Mouse (Mus musculus): Measurements from ENCODE around the gene Ppp6r2.

Gene Ppp6r2

DNA sequence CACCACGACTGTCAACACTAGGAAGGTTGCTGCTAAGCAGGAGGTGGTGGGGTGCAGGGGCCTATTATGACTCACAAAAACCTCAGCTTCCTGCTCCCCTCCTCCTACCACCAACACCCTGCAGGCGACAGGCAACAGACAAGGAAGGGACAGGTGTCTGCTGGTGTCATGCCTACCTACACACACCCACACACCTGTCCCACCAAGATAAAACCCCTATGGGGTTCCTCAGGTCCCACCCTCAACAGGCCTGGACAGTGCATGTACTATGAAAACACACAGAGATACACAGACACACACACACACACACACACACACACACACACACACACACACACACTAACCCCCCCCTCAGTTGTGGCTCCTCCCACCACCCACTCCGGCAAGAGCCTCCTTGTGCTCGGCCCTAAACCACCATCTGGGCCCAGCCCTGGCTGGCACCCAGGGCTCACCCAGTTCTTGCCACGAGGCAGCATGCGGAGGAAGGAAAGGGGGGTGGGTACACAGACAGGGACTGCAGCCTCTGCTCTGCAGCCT, 98.7 kb downstream of the Ppp6r2 start:
- peak; percentile 37 for DNase-seq (ENCODE audit: low read depth)

DNA sequence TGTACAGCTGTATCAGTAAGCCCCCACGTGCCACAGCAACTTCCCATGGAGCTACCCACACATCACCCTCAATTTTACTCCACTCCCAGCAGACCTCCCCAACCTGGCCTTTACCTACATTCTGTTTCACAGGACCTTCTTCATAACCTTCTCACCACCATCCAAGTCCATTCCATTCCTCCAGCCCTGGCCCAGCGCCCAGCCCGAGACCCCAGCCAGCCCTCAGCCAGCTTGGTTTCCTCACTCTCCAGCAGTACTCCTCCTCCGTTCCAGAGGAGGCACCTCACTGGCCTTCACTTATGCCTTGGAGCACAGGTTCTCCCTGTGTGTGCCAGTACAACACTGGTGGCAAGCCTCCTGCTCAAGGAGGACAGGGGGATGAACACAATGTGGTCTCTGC, 102.0 kb downstream of the Ppp6r2 start:
- no peak for DNase-seq (ENCODE audit: low read depth)

DNA sequence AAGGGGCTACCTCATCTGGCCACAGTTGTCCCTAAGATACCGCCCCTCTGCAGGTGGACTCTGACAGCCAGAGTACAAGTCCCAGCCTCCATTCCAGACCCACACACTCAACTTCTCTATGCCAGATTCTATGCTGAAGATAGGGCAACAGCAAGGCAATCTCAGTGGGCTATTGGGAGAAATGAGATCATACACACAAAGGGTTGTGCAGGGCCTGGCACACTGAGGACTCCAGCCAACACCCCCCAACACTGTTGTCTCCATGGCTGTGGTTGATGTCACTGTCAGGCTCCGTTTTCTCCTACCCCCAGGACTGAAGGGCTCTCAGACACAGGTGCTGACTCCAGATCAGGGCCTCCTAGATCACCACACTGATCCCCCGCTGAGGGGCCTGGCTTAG, 102.8 kb downstream of the Ppp6r2 start:
- no peak for DNase-seq (ENCODE audit: low read depth)

DNA sequence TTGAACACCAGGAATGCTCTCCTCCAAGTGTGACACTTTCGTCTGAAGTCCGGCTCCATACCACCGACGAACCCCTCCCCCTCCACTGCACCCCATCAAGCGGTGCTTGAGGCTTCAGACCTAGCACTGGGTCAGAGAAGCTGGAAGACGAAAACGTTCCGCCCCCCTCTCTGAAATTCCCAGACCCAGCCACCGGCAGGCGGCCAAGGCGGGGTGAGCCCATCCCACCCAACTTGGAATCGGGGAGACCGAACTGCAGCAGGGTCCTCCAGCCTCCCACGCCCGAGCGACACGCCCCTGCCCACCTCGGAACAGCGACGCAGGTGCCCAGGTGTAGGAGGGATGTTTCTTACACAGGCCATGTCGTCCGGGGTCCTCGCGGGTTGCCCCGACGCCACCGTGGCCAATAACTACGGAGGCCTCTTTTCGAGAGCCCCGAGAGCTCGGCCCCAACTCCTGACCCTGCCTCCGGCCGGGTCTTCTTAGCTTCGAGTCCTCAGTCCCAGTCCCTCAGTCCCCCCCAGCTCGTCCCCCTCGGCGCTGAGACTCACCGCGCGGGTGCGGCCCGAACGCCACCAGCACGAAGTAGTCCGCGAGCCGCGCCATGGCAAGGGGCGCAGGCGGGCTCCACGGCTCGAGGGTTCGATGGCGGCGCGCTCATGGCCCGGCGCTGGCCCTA, 103.3 kb downstream of the Ppp6r2 start:
- no peak for DNase-seq (ENCODE audit: low read depth)

DNA sequence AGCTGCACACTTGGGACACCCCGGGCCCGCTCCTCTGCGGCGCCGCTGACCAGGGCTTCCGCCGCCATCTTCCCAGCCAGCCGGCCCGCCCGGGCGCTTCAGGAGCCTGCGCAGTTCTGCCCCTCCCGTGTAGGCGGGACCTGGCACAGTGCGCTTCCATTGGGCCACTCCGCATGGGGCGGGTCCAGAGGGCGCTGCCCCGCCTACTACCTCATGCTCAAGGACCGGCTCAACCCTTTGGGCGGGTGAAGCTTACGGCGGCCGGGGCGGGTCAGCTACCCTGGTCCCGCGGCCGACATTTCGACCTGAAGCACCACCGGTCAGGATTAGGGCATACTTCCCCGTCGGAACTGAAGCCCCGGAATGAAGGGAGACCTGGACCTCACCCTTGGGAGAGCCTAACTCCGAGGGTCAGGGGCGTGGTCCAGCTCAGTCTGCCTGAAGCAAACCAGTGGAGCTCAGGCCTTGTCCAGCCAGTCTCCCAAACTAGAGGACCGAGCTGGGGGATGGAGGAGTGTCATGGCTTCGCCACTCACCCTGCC, 103.9 kb downstream of the Ppp6r2 start, which contains the start of gene Sbf1:
TSS of gene Sbf1 (minus strand) at position 122 of the 542 bp plus-strand sequence.
- peak; percentile 92 for DNase-seq (ENCODE audit: low read depth)

DNA sequence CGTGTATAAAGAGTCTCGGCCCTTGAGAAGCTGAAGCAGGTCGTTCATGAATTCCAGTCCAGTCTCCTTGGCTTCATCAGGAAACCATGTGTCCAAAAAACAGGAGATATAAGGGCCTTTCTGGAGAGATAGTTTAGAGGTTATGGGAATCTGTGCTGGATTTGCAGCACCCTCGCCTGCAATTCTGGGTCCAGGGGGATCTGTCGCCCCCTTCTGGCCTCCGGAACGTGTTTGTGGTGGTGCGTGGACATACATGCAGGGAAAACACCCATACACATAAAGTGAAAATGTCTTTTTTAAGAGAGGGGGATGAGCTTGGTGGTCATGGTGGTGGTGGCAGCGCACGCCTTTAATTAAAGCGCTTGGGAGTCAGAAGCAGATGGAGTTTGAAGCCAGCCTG, 104.8 kb downstream of the Ppp6r2 start:
- DNase-seq (ENCODE audit: low read depth), result no peak

DNA sequence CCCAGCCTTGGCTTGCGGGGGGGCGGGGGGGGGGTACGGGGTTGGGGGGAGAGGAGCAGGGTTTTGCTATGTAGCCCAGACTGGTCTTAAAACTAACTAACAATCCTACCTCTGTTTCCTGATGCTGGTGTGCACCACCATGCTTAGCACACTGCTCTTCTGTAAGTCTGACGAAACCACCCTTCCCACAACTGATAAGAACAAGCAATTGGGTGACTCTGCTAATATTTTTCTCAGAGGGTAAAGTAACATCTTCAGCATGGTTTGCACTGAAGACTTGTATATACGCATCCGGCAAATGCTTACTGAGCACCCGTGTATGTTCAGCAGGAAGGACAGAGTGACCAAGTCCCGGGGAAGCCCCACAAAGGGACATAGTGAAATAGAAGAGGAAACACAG, 109.9 kb downstream of the Ppp6r2 start:
- no peak for DNase-seq (ENCODE audit: low read depth)

DNA sequence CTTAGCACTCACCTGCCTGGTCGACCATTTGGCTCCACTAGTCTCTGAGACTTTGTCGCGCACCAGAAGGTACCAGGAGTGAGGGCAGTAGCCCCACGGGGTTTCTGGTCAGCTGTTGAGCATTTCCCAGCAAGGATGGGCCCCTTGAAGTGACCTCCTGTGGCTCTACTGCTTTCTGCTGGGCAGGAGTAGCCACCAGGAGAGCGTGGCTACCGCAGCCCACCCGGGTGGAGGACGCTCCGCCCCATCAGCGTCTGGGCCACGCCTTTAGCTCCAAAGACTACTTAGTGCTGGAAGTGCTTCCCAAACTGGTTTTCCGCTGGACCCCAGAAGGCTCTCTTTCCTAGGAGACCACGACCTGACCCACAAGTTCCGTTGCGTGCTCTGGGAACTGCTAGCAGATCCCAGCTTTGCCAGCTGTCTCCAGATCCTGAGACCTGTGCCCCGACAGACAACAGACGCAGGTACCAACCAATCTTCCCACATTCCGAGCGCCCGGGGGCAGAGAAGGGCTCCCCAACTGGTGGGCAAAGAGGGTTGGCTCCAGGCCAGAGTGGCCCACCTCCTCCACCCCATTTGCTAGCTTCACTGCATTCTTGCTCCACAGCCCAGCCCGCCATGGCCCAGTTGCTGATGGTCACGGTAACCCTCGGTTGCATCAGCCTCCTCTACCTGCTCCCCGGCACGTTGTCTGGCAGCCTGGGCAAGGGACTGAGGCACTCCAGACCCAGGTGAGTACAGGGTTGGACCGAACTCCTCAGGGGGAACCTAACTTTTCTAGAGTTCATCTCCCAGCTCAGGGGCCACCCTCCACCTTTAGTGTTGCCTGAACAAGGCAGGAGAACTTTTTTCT, 111.5 kb downstream of the Ppp6r2 start, which contains the start of gene Adm2:
TSS of gene Adm2 (plus strand) at position 51 of the 853 bp plus-strand sequence.
- no peak for DNase-seq (ENCODE audit: low read depth)

DNA sequence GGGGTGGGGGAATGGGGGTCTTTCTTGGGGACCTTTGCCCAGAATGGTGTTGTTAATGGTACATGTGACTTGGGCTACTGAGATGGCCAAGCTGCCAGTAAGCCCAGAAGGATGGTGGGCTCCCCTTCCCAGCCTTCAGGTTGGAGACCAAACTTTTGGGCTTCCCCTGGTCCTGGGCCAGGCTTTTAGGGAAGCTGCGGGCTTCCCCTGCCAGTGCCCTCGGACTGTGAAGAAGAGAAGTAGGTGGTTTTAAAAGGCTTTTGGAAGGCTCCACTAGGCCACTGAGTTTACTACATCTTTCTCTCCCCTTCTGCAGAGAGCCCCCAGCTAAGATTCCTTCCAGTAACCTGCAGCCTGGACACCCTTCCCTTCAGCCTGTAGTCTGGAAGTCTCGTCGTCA, 112.3 kb downstream of the Ppp6r2 start:
- DNase-seq (ENCODE audit: low read depth), result no peak

DNA sequence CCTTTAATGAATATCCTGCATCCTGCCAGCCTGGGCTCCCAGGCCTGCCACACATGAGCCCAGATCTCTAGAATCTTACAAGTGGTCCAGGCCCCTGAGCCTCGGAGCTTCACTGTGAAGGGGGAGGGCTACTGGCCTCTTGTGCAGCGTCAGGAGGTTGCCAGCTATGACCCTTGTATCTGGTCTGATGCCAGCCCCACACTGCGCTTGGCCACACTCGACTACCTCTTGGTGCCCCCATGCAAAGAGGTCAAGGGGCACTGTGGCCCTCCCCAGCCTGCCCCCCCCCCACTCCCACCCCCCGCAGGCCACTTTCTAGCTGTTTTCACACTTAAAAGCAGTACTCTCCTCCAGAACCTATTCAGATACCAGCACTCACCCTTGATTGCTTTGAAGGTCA, 115.1 kb downstream of the Ppp6r2 start:
- no peak for DNase-seq (ENCODE audit: low read depth)

DNA sequence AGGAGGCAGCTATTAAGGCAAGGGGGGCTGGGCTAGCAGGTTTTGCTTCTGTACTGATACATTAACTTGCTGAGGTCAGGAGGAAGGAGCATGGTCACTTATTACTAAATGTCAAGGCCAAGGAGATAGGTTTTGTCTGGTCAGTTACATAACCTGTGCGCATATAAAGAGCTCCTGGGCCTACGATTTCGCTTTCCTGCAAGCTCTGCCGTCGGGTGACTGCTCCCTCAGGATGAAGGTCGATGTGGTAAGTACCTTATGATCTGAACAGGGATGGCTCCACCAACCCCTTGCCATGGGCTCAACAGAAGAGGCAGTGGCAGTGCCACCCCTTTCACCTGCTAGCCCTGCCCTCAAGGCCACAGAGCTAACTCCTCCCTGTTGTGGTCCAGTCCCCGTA, 122.9 kb downstream of the Ppp6r2 start, which contains the start of gene Miox:
TSS of gene Miox (plus strand) at position 128 of the 400 bp plus-strand sequence.
- no peak for DNase-seq (ENCODE audit: low read depth)

DNA sequence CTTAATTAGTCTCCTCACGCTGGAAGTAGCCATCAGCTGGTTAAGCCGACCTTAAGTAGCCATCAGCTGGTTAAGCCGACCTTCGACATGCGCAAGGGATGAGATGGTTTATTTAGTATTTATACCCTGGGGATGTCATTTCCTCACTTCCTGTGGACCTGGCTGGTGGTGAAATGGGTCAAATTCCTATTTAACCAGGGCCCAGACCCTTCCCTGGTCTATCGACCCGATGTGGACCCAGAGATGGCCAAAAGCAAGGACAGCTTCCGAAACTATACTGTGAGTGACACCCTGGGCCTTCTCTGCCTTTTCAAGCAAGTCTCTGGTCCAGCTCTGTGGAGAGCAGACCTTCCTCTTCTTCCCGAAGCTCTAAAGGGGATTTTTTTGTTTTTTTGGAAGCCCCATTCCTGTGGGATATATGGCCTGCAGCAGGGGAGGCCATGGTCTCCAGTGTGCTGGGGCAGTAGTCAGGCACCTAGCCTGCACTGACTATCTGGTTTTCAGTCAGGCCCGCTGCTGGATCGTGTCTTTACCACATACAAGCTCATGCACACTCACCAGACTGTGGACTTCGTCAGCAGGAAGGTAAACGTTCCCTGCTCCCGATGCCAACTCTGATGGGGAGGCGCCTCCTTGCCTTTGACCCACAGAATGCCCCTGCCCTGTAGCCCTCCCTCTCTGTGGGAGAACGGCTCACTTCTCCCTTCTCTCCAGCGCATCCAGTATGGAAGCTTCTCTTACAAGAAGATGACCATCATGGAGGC, 123.6 kb downstream of the Ppp6r2 start:
- DNase-seq (ENCODE audit: low read depth), result no peak

DNA sequence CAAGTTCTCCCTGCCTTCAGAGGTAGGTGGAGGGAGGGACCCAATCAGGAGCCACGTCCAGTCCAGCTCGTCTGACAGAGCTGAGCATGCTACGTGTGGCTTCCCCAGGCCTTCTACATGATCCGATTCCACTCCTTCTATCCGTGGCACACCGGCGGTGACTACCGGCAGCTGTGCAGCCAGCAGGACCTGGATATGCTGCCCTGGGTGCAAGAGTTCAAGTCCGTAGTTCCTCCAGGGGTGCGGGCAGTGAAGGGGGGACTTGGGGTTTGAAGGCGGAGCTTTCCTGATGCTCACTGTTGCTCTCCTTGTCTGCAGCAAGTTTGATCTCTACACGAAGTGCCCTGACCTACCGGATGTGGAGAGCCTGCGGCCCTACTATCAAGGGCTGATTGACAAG, 125.1 kb downstream of the Ppp6r2 start:
- DNase-seq (ENCODE audit: low read depth), result no peak

Measured in fibroblast of lung, adult 2 months (primary cell).